Mouse (Mus musculus): ENCODE results near the gene Rfc2. TPM values are rescaled to one million over a fixed set of nuclear protein-coding genes. Genes with fewer than 3 reads are reported as not detected.

Gene Rfc2
- polyA plus RNA-seq, 1 experiment from 2014 or later, result 196 TPM

DNA sequence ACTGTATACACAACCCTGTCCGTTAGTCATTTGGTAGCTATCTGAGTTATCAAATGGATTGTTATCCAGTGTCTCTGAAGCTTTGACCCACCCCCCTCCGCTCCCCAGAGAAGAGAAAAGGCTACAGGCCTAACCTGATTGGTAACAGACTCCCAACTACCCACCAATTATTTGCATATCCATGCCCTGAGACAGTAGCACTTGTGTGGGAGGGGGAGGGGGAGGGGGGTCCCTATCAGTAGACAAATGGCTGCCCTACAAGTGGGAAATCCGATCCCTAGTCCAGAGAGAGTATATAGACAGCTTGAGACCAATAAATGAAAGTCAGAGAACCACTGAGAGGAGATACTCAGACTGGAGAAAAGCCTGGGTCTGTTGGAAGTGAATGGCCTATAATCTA is 13.1 kb upstream of the Rfc2 start:
- H3K27ac ChIP-seq (replicated peaks), result no peak overlapping the region
- no peaks in the 10 kb centered on the region for H3K27me3 ChIP-seq (replicated peaks)
- no peak overlapping the region for H3K4me3 ChIP-seq
- H3K4me2 ChIP-seq, result no peak overlapping the region
- H3K36me3 ChIP-seq, result no peaks in the 10 kb centered on the region
- 75% methylated on average over 3 of the region's 3 CpGs for WGBS
- peaks cover 21% of the 10 kb centered on the region for H3K4me1 ChIP-seq
- ATAC-seq (ENCODE audit: extremely low read depth, insufficient number of reproducible peaks, low FRiP score, low TSS enrichment), result no peak
- H3K9ac ChIP-seq, result no peak overlapping the region
- H3K9me3 ChIP-seq, result no peaks in the 10 kb centered on the region

DNA sequence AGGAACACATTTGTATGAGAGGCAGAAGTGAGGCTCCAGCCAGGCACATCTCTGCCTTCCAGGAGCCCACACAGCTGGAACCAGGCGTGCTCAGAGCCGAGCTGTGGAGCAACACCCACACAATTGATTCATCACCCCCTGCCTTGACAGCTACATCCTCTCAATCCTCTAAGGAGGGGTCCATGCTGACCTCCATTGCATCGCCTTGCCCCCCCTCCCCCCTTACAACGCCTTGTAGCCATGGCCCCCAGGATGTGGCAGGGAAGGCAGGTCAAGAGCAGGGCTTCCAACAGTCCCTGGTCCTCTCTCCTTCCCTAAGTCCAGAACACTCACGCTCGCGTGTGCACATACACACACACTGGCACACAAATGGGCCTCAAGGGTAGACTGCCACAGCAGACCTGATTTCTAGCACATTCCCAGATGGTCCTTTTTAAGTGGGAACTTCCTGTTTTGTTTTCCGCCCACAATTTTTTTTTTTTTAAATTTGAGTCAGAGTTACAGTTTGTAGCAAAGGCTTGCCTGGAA is 12.1 kb upstream of the Rfc2 start:
- WGBS, result 49% methylated on average over 8 of the region's 8 CpGs
- no peak overlapping the region for H3K4me3 ChIP-seq
- H3K27ac ChIP-seq (replicated peaks), result 0 out of 2 replicates have a peak overlapping the region, but pooled peaks have one; percentile 34
- no peaks in the 10 kb centered on the region for H3K27me3 ChIP-seq (replicated peaks)
- H3K9ac ChIP-seq, result no peak overlapping the region
- no peaks in the 10 kb centered on the region for H3K9me3 ChIP-seq
- H3K4me1 ChIP-seq, result peaks cover 21% of the 10 kb centered on the region
- H3K36me3 ChIP-seq, result no peaks in the 10 kb centered on the region
- no peak overlapping the region for H3K4me2 ChIP-seq
- no peak for ATAC-seq (ENCODE audit: extremely low read depth, insufficient number of reproducible peaks, low FRiP score, low TSS enrichment)

DNA sequence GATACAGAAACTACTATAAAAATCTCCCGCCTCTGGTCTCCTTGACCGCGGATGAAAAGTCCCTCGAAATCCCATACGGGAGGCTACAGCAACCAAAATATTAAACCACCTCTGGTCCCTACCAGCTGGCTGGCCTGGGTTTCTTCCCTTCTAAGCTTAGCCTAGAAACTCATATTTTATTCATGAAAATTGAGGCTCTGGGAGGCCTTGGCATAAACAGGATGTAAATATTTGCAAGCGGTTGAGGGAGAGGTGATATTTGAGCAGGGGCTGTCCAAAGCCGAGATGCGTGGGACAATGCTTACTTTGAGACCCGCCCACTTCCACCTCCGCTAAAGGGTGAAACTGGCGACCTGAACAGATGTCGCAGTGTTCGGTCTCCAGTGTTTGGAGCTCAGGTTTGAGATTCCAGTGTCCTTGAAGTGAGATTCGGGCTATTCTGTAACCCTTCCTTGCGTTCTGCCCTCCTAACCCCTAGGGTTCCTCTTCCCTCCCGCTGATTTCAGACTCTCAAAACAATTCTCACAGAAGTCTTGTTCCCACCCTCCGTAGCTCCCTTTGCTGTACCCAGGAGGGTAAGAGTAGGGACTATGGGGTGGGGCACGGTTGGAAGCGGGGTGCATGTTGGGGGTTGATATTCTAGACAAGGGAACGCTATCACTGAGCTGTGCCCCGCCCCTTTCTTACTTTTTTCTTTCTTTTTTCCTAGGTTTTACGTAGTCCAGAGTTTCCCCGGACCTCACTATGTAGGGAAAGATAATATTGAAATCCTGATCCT is 9.2 kb upstream of the Rfc2 start:
- H3K9me3 ChIP-seq, result no peaks in the 10 kb centered on the region
- H3K36me3 ChIP-seq, result no peaks in the 10 kb centered on the region
- peak overlapping the region; percentile 62 for H3K4me3 ChIP-seq
- no peaks in the 10 kb centered on the region for H3K27me3 ChIP-seq (replicated peaks)
- H3K4me2 ChIP-seq, result peak overlapping the region; percentile 92
- peaks cover 21% of the 10 kb centered on the region for H3K4me1 ChIP-seq
- peak; percentile 56; the same call in 1 of the 2 replicates for ATAC-seq (ENCODE audit: extremely low read depth, insufficient number of reproducible peaks, low FRiP score, low TSS enrichment)
- H3K27ac ChIP-seq (replicated peaks), result peak overlapping the region; percentile 81
- WGBS, result under 1% methylated on average over 23 of the region's 23 CpGs
- H3K9ac ChIP-seq, result peak overlapping the region; percentile 82

DNA sequence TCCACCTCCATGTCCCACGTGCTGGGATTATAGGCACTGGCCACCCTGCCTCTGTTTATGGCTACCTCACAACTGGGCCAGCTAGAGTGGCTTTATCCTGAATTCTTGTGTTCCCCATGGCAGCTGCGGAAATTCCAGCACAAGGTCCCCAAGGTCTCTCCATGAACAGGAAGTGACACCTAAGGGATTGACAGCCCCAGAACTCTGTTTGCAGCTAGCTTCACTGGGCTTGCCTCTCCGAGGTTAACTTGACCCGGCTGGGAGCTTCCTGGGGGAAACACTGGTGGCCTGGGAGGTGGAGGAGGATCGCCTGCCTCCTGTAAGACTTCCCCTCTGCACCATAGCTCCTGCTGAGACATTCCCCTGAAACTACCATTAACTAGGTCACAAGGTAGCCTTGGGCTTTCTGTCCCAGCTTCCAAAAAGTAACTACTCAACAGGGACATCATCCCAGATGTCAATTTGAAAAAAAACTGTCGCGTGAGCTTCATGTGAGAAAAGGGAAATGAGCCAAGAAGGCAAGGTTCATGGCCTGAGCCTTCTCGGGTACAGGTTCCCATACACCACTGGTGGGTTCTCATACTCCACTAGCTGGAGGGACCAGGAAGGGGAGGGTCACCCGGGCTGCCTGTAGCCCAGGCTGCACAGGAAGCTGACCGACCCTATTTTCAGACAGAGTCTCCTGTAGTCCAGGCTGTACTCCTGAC is 8.5 kb upstream of the Rfc2 start:
- Histone ChIP-seq H3K4me1 (peaks cover 21% of the 10 kb centered on the region), H3K4me2 (peak overlapping the region; percentile 92), H3K9ac (peak overlapping the region; percentile 82), H3K36me3 (no peaks in the 10 kb centered on the region), H3K27me3 (replicated peaks) (no peaks in the 10 kb centered on the region), H3K27ac (replicated peaks) (peak overlapping the region; percentile 81), H3K4me3 (peak overlapping the region; percentile 62), H3K9me3 (no peaks in the 10 kb centered on the region)
- 28% methylated on average over 10 of the region's 10 CpGs for WGBS
- ATAC-seq (ENCODE audit: extremely low read depth, insufficient number of reproducible peaks, low FRiP score, low TSS enrichment), result no peak

DNA sequence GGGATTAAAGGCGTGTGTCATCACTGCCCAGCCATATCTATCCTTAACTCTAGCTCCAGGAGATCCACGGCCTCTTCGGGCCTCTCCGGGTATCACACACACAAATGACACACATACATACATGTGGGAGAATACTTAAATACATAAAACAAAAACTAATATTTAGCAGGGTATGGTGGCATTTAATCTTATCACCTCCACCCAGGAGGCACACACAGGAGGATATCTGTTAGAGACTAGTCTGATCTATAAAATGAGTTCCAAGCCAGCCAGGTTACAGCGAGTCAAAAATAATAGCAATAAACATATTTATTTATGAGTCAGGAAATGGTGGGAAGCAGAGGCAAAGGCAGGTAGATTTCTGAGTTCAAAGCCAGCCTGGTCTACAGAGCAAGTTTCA is 5.3 kb upstream of the Rfc2 start:
- WGBS, result 90% methylated on average over 5 of the region's 5 CpGs
- Histone ChIP-seq H3K36me3 (no peaks in the 10 kb centered on the region), H3K4me1 (peaks cover 15% of the 10 kb centered on the region), H3K9me3 (no peaks in the 10 kb centered on the region), H3K4me3 (no peak overlapping the region), H3K27me3 (replicated peaks) (no peaks in the 10 kb centered on the region), H3K27ac (replicated peaks) (no peak overlapping the region), H3K4me2 (no peak overlapping the region), H3K9ac (no peak overlapping the region)
- no peak for ATAC-seq (ENCODE audit: extremely low read depth, insufficient number of reproducible peaks, low FRiP score, low TSS enrichment)

DNA sequence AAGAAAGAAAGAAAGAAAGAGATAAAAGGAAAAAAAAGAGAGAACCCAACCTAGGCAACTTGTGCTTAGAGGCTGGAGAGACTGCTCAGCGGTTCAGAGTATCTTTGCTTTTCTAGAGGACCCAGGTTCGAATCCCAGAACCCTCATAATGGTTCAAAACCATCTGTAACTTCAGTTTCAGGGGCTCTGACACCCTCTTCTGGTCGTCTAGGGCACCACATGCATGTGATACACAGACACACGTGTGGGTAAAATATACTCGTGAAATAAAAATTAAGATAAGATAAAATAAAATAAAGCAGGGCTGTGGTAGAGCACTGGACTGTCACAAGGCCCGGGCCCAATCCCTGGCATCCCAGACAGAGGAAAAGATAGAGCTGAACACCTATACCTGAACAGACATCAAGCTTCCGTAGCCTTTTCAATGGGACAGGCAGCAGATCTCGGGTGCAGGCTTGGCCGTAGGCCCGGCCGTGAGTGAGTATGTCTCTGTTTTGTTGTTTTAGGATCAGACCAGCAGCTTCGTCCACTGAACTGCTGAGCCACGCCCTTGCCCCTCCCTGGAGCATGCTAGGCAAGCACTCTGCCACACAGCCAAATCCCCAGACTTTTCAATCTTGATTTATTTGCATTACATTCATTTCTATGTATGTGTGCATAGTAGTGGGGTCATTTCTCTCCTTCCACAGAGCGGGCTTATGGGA is 4.5 kb upstream of the Rfc2 start:
- 74% methylated on average over 14 of the region's 14 CpGs for WGBS
- no peaks in the 10 kb centered on the region for H3K9me3 ChIP-seq
- no peaks in the 10 kb centered on the region for H3K27me3 ChIP-seq (replicated peaks)
- no peak for ATAC-seq (ENCODE audit: extremely low read depth, insufficient number of reproducible peaks, low FRiP score, low TSS enrichment)
- H3K27ac ChIP-seq (replicated peaks), result no peak overlapping the region
- no peak overlapping the region for H3K4me2 ChIP-seq
- H3K4me1 ChIP-seq, result peaks cover 10% of the 10 kb centered on the region
- no peaks in the 10 kb centered on the region for H3K36me3 ChIP-seq
- H3K4me3 ChIP-seq, result no peak overlapping the region
- H3K9ac ChIP-seq, result no peak overlapping the region

DNA sequence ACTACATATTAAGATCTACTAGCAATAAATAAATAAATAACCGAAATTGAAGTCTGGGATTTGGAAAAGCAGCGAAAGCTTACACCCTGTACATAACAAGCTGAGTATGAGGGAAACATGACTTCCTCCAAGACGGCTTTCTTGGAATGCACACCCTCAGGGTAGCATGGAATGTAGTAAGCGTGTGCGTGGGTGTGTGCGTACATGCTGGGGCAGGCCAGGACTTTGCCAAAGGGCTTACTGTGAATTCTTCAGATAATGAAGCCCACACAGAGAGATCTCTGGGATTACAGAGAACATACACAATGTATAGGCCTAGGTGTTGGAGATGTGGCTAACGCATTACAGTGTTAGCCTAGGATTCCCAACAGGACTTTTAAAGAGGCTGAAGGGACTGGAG is 3.6 kb upstream of the Rfc2 start:
- Histone ChIP-seq H3K9ac (no peak overlapping the region), H3K4me3 (no peak overlapping the region), H3K27me3 (replicated peaks) (no peaks in the 10 kb centered on the region), H3K9me3 (no peaks in the 10 kb centered on the region), H3K4me2 (no peak overlapping the region), H3K27ac (replicated peaks) (no peak overlapping the region), H3K4me1 (peaks cover 5% of the 10 kb centered on the region), H3K36me3 (no peaks in the 10 kb centered on the region)
- ATAC-seq (ENCODE audit: extremely low read depth, insufficient number of reproducible peaks, low FRiP score, low TSS enrichment), result no peak
- 76% methylated on average over 7 of the region's 7 CpGs for WGBS

DNA sequence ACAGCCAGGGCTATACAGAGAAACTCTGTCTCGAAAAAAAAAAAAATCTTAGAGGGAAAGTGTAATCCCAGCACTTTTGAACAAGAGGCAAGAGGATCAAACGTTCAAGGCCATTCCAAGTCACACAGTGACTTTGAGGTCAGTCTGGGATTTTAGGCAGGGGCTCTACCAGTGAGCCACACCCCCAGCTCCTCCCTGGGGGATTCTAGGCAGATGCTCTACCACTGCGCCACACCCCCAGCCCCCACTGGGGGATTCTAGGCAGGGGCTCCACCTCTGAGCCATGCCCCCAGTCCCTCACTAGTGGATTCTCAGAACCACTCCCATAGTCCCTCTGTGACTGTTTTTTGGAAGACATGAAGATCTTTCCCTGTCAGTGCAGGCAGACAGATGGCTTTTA is 2.0 kb upstream of the Rfc2 start:
- WGBS, result 63% methylated on average over 3 of the region's 3 CpGs
- no peak for ATAC-seq (ENCODE audit: extremely low read depth, insufficient number of reproducible peaks, low FRiP score, low TSS enrichment)
- Histone ChIP-seq H3K4me1 (peaks cover 12% of the 10 kb centered on the region), H3K27me3 (replicated peaks) (no peaks in the 10 kb centered on the region), H3K27ac (replicated peaks) (no peak overlapping the region), H3K36me3 (no peaks in the 10 kb centered on the region), H3K4me3 (no peak overlapping the region), H3K9ac (no peak overlapping the region), H3K9me3 (no peaks in the 10 kb centered on the region), H3K4me2 (no peak overlapping the region)

DNA sequence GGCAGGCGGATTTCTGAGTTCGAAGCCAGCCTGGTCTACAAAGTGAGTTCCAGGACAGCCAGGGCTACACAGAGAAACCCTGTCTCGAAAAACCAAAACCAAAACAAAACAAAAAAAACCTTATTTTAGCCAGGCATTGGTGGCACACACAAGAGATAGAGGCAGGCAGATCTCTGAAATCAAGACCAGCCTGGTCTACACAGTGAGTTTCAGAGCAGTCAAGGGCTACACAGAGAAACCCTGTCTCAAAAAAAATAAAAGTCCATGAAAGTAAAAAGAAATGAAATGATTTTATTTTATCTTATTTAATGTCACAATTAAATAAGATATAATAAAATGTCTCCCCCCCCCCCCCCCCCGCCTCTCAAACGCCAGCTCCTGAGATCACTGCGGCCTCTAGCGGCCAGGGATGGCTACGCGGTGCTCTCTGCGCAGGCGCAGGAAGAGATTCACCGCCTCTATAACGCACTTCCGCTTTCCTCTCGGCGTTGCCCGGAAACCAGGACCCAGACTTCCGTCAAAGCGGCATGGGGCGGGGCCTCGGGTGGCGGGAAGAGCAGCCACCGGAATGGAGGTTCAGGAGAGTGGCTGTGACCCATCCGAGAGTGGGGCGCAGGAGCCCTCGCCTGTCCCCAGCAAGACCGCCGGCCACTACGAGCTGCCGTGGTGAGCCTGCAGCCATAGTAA is 1.2 kb downstream of the Rfc2 start:
- H3K4me3 ChIP-seq, result peak overlapping the region; percentile 86
- WGBS, result 8% methylated on average over 24 of the region's 30 CpGs
- ATAC-seq (ENCODE audit: extremely low read depth, insufficient number of reproducible peaks, low FRiP score, low TSS enrichment), result peak; percentile 84
- no peaks in the 10 kb centered on the region for H3K27me3 ChIP-seq (replicated peaks)
- no peaks in the 10 kb centered on the region for H3K9me3 ChIP-seq
- peaks cover 8% of the 10 kb centered on the region for H3K36me3 ChIP-seq
- H3K27ac ChIP-seq (replicated peaks), result 0 out of 2 replicates have a peak overlapping the region, but pooled peaks have one; percentile 59
- H3K4me2 ChIP-seq, result peak overlapping the region; percentile 92
- peaks cover 14% of the 10 kb centered on the region for H3K4me1 ChIP-seq
- H3K9ac ChIP-seq, result peak overlapping the region; percentile 95

DNA sequence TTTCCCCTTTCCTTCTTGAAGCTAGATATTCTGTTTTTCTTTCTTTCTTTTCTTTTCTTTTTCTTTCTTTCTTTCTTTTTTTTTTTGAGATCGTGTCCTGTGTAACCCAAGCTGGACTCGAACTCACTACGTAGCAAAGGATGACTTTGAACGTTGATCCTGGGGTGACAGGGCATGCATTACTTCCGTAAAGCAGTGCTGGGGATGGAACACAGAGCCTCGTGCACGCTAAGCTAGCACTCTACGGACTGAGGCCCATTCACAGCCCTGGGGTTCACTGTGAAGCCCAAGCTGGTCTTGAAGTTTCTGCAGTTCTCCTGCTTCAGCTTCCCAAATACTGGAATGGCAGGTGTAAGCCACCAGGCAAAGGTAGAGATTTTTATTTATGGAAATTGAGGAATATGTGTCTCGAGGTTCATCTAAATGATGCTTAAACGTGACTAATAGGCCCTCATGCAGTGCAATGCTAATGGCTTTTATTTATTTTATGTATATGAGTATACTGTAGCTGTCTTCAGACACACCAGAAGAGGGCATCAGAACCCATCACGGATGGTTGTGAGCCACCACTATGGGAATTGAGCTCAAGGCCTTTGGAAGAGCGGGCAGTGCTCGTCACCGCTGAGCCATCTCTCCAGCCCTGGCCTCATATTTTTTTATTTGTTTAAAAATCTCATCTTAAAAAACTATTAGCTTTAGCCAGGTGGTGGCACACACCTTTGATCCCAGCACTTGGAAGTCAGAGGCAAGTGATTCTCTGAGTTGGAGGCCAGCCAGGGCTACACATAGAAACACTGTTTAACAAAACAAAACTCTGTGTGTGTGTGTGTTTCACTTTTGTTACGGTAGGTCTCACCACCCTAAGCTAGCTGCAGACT is 2.1 kb downstream of the Rfc2 start:
- 29% methylated on average over 15 of the region's 15 CpGs for WGBS
- no peak for ATAC-seq (ENCODE audit: extremely low read depth, insufficient number of reproducible peaks, low FRiP score, low TSS enrichment)
- H3K9ac ChIP-seq, result peak overlapping the region; percentile 95

More for the DNA sequence above, 2.1 kb downstream of the Rfc2 start:
- Histone ChIP-seq H3K36me3 (peaks cover 14% of the 10 kb centered on the region), H3K4me1 (peaks cover 14% of the 10 kb centered on the region), H3K4me3 (peak overlapping the region; percentile 86), H3K4me2 (peak overlapping the region; percentile 92), H3K27me3 (replicated peaks) (no peaks in the 10 kb centered on the region), H3K27ac (replicated peaks) (0 out of 2 replicates have a peak overlapping the region, but pooled peaks have one; percentile 59), H3K9me3 (no peaks in the 10 kb centered on the region)
